Mouse (Mus musculus): ENCODE results near the gene Zdhhc13.

Gene Zdhhc13

GRCm38 (mm10) chr7:48788851-48789572 is at the start of gene Zdhhc13:
TSS of gene Zdhhc13 (plus strand) at chr7:48789003.
- peak; percentile 96 for DNase-seq (ENCODE audit: low spot score)

GRCm38 (mm10) chr7:48749298-48750163 is 39.3 kb upstream of the Zdhhc13 start:
- DNase-seq (ENCODE audit: low spot score): peak; percentile 67

- no peak for DNase-seq (ENCODE audit: low spot score)
Measured at GRCm38 (mm10) chr7:48750164-48750809, 38.5 kb upstream of the Zdhhc13 start.

- no peak for DNase-seq (ENCODE audit: low spot score)
Measured at GRCm38 (mm10) chr7:48751222-48751621, 37.6 kb upstream of the Zdhhc13 start.

- DNase-seq (ENCODE audit: low spot score): no peak
Measured at GRCm38 (mm10) chr7:48754415-48754974, 34.3 kb upstream of the Zdhhc13 start.

- DNase-seq (ENCODE audit: low spot score): no peak
Measured at GRCm38 (mm10) chr7:48755825-48756224, 33.0 kb upstream of the Zdhhc13 start.

- DNase-seq (ENCODE audit: low spot score): no peak
Measured at GRCm38 (mm10) chr7:48756306-48756931, 32.4 kb upstream of the Zdhhc13 start.

GRCm38 (mm10) chr7:48758083-48758482 is 30.7 kb upstream of the Zdhhc13 start:
- DNase-seq (ENCODE audit: low spot score): no peak

GRCm38 (mm10) chr7:48760789-48761188 is 28.0 kb upstream of the Zdhhc13 start:
- DNase-seq (ENCODE audit: low spot score): no peak

- no peak for DNase-seq (ENCODE audit: low spot score)
Measured at GRCm38 (mm10) chr7:48762289-48762688, 26.5 kb upstream of the Zdhhc13 start.

GRCm38 (mm10) chr7:48762721-48763120 is 26.1 kb upstream of the Zdhhc13 start:
- DNase-seq (ENCODE audit: low spot score): no peak

GRCm38 (mm10) chr7:48765959-48766358 is 22.8 kb upstream of the Zdhhc13 start:
- no peak for DNase-seq (ENCODE audit: low spot score)

GRCm38 (mm10) chr7:48769721-48770120 is 19.1 kb upstream of the Zdhhc13 start:
- no peak for DNase-seq (ENCODE audit: low spot score)

GRCm38 (mm10) chr7:48772060-48772734 is 16.6 kb upstream of the Zdhhc13 start:
- DNase-seq (ENCODE audit: low spot score): no peak

- DNase-seq (ENCODE audit: low spot score): no peak
Measured at GRCm38 (mm10) chr7:48773333-48773732, 15.5 kb upstream of the Zdhhc13 start.

GRCm38 (mm10) chr7:48774633-48775032 is 14.2 kb upstream of the Zdhhc13 start:
- DNase-seq (ENCODE audit: low spot score): no peak

- DNase-seq (ENCODE audit: low spot score): no peak
Measured at GRCm38 (mm10) chr7:48775436-48775835, 13.4 kb upstream of the Zdhhc13 start.

- no peak for DNase-seq (ENCODE audit: low spot score)
Measured at GRCm38 (mm10) chr7:48777721-48778504, 10.9 kb upstream of the Zdhhc13 start.

- DNase-seq (ENCODE audit: low spot score): no peak
Measured at GRCm38 (mm10) chr7:48779110-48779509, 9.7 kb upstream of the Zdhhc13 start.

GRCm38 (mm10) chr7:48782432-48782831 is 6.4 kb upstream of the Zdhhc13 start:
- DNase-seq (ENCODE audit: low spot score): no peak

Measured in testis, postnatal 14 days (tissue).